Mouse (Mus musculus) intestine, embryonic 15.5 days (tissue): ENCODE measurements around the gene Gm16440. TPM values are rescaled to one million over a fixed set of nuclear protein-coding genes. Genes with fewer than 3 reads are reported as not detected.
"Not testable (repeated sequence)": the region's sequence is repeated elsewhere in the genome, so short reads cannot be mapped to it uniquely, and the experiment has no call there.

Experiments
- ATAC-seq: fragments of 200-750 bp; cut with Nextera tagmentation; 2 replicates; pipeline ENCODE4 v1.8.0; 2017; ENCODE audit warnings: moderate TSS enrichment, moderate library complexity
- H3K27ac ChIP-seq: fragments of 300-500 bp; sonication (generic); 2 replicates; pipeline ENCODE4 v1.5.1; 2015; ENCODE audit warnings: mild to moderate bottlenecking, inconsistent platforms
- H3K27me3 ChIP-seq: fragments of 300-500 bp; sonication (generic); replicated peaks from 2 replicates; pipeline ENCODE4 v1.6.1; 2015; ENCODE audit warnings: inconsistent platforms
- H3K36me3 ChIP-seq: fragments of 300-500 bp; sonication (generic); 2 replicates; pipeline ENCODE4 v1.6.1; 2015; ENCODE audit warnings: inconsistent platforms
- H3K4me1 ChIP-seq: fragments of 300-500 bp; sonication (generic); replicated peaks from 2 replicates; pipeline ENCODE4 v1.6.1; 2015; ENCODE audit warnings: inconsistent platforms
- H3K4me2 ChIP-seq: fragments of 300-500 bp; sonication (generic); replicated peaks from 2 replicates; pipeline ENCODE4 v1.6.1; 2015; ENCODE audit warnings: mild to moderate bottlenecking, inconsistent platforms
- H3K4me3 ChIP-seq: fragments of 300-500 bp; sonication (generic); replicated peaks from 2 replicates; pipeline ENCODE4 v1.5.1; 2015; ENCODE audit warnings: inconsistent platforms
- H3K9ac ChIP-seq: fragments of 300-500 bp; sonication (generic); 2 replicates; pipeline ENCODE4 v1.6.1; 2015; ENCODE audit warnings: inconsistent platforms
- H3K9me3 ChIP-seq: fragments of 300-500 bp; sonication (generic); 2 replicates; pipeline ENCODE4 v1.6.1; 2016; ENCODE audit warnings: inconsistent platforms
- WGBS: fragments of 180-500 bp; shearing (Covaris S2); methylation state at CpG from one replicate; pipeline ENCODE4 v1.1.7; 2015; 5-methylcytosine and 5-hydroxymethylcytosine counted together
- polyA plus RNA-seq: library from polyadenylated mRNA; unstranded; fragments of >200 nt; fragmentation: Nextera tagmentation; extraction: Ambion mirVana; gene quantifications from 2 replicates; pipeline ENCODE4 v1.2.1, GENCODE M21; 2015

The Gm16440 gene
- not detected in 2 replicates for polyA plus RNA-seq

- WGBS = 84% methylated on average over 2 of the region's 4 CpGs
- H3K36me3 ChIP-seq, H3K4me2 ChIP-seq, ATAC-seq, H3K9me3 ChIP-seq, H3K27me3 ChIP-seq, H3K27ac ChIP-seq, H3K4me3 ChIP-seq, H3K4me1 ChIP-seq, H3K9ac ChIP-seq: not testable (repeated sequence)
Measured at GRCm38 (mm10) chr14:6390219-6390618, at the start of gene Gm16440. Gm16440 (minus strand) TSS chr14:6390319.

- not testable (repeated sequence) for H3K36me3 ChIP-seq, H3K9me3 ChIP-seq, H3K9ac ChIP-seq, H3K4me2 ChIP-seq, H3K27ac ChIP-seq, ATAC-seq, H3K27me3 ChIP-seq, H3K4me3 ChIP-seq, H3K4me1 ChIP-seq
- WGBS = 10% methylated on average over 25 of the region's 42 CpGs
Measured at GRCm38 (mm10) chr14:6426766-6427165, 36.6 kb upstream of the Gm16440 start.

GRCm38 (mm10) chr14:6426353-6426752 is 36.2 kb upstream of the Gm16440 start:
- not testable (repeated sequence) for H3K36me3 ChIP-seq, ATAC-seq, H3K9ac ChIP-seq, H3K4me1 ChIP-seq, H3K27me3 ChIP-seq, H3K9me3 ChIP-seq, H3K27ac ChIP-seq
- Histone ChIP-seq H3K4me2 (peak overlapping the region; percentile 49), H3K4me3 (peak overlapping the region; percentile 14; the same call in 1 of the 2 replicates)
- 11% methylated on average over 22 of the region's 22 CpGs for WGBS

GRCm38 (mm10) chr14:6412382-6412781 is 22.3 kb upstream of the Gm16440 start, which contains the start of gene Gm3591:
Gm3591 (minus strand) TSS chr14:6412482.
- H3K36me3 ChIP-seq, H3K4me3 ChIP-seq, H3K27ac ChIP-seq, H3K9me3 ChIP-seq, ATAC-seq, H3K9ac ChIP-seq, H3K4me1 ChIP-seq, H3K4me2 ChIP-seq, H3K27me3 ChIP-seq: not testable (repeated sequence)
- no CpG with 5 or more reads among the region's 2 CpGs for WGBS

GRCm38 (mm10) chr14:6343578-6343977 is 46.5 kb downstream of the Gm16440 start, which contains the start of gene Gm3618:
Gm3618 (minus strand) TSS chr14:6343678.
- no CpG with 5 or more reads among the region's 10 CpGs for WGBS

More at GRCm38 (mm10) chr14:6343578-6343977, 46.5 kb downstream of the Gm16440 start, which contains the start of gene Gm3618:
- H3K9ac ChIP-seq, H3K4me2 ChIP-seq, H3K4me3 ChIP-seq, ATAC-seq, H3K27ac ChIP-seq, H3K9me3 ChIP-seq, H3K27me3 ChIP-seq, H3K4me1 ChIP-seq, H3K36me3 ChIP-seq: not testable (repeated sequence)

Other genes starting within 250 kb of the Gm16440 start
- gene Gm21560, start 171.0 kb downstream of the Gm16440 start, polyA plus RNA-seq = not detected in 2 replicates
- gene Gm3411, start 103.1 kb downstream of the Gm16440 start, polyA plus RNA-seq = 1.9 and 2.2 TPM in 2 replicates
- not detected in 2 replicates for gene Gm21103, start 85.5 kb downstream of the Gm16440 start, polyA plus RNA-seq
- gene Gm3618, start 46.6 kb downstream of the Gm16440 start, polyA plus RNA-seq = not detected in 2 replicates
- gene Gm3591, start 22.2 kb upstream of the Gm16440 start, polyA plus RNA-seq = 0.43 and 0.50 TPM in 2 replicates
- not detected in 2 replicates for gene Gm3594, start 54.3 kb upstream of the Gm16440 start, polyA plus RNA-seq
- gene Gm8356, start 147.0 kb upstream of the Gm16440 start, polyA plus RNA-seq = not detected in 2 replicates
- gene Gm3629, start 200.3 kb upstream of the Gm16440 start, polyA plus RNA-seq = 0.14 and 0.18 TPM in 2 replicates
- gene Gm3460, start 232.1 kb upstream of the Gm16440 start, polyA plus RNA-seq = not detected in 2 replicates